Mouse (Mus musculus) forebrain, embryonic 16.5 days (tissue): ENCODE results near the gene Krt12. TPM values are rescaled to one million over a fixed set of nuclear protein-coding genes. Genes with fewer than 3 reads are reported as not detected.
A peak's percentile ranks its signal among the peaks of the same experiment; 100 is the strongest.

Experiments
- ATAC-seq: fragments of 200-750 bp; cut with Nextera tagmentation; 2 replicates; pipeline ENCODE4 v1.8.0; 2017; ENCODE audit warnings: mild to moderate bottlenecking, moderate library complexity
- H3K27ac ChIP-seq: fragments of 300-500 bp; sonication (generic); 2 replicates; pipeline ENCODE4 v1.5.1; 2014; ENCODE audit warnings: low read length, control low read depth
- H3K27me3 ChIP-seq: fragments of 300-500 bp; sonication (generic); replicated peaks from 2 replicates; pipeline ENCODE4 v1.6.1; 2014; ENCODE audit warnings: low read length; ENCODE audit not compliant: control insufficient read depth, insufficient read depth
- H3K36me3 ChIP-seq: fragments of 300-500 bp; sonication (generic); 2 replicates; pipeline ENCODE4 v1.6.1; 2014; ENCODE audit not compliant: control insufficient read depth, insufficient read depth
- H3K4me1 ChIP-seq: fragments of 300-500 bp; sonication (generic); replicated peaks from 2 replicates; pipeline ENCODE4 v1.6.1; 2014; ENCODE audit warnings: low read length; ENCODE audit not compliant: control insufficient read depth, insufficient read depth
- H3K4me2 ChIP-seq: fragments of 300-500 bp; sonication (generic); 2 replicates; pipeline ENCODE4 v1.6.1; 2014; ENCODE audit warnings: mild to moderate bottlenecking, low read length, control low read depth
- H3K4me3 ChIP-seq: fragments of 300-500 bp; sonication (generic); replicated peaks from 2 replicates; pipeline ENCODE4 v1.5.1; 2014; ENCODE audit warnings: mild to moderate bottlenecking, low read length, control low read depth
- H3K9ac ChIP-seq: fragments of 300-500 bp; sonication (generic); replicated peaks from 2 replicates; pipeline ENCODE4 v1.6.1; 2014; ENCODE audit warnings: low read depth, low read length, control low read depth
- H3K9me3 ChIP-seq: fragments of 300-500 bp; sonication (generic); 2 replicates; pipeline ENCODE4 v1.6.1; 2016; ENCODE audit warnings: low read length; ENCODE audit not compliant: control insufficient read depth
- WGBS: fragments of 180-500 bp; shearing (Covaris S2); extraction: QIAGEN DNeasy Blood & Tissue Kit; methylation state at CpG from one replicate; pipeline ENCODE4 v1.1.7; 2014; 5-methylcytosine and 5-hydroxymethylcytosine counted together
- polyA plus RNA-seq: library from polyadenylated mRNA; unstranded; fragments of >200 nt; fragmentation: Nextera tagmentation; extraction: Ambion mirVana; gene quantifications from 2 replicates; pipeline ENCODE4 v1.2.1, GENCODE M21; 2015

The Krt12 gene
- polyA plus RNA-seq, 1 experiment from 2014 or later = 0.18 TPM

- Histone ChIP-seq H3K4me1 (no peaks in the 10 kb centered on the region), H3K9ac (no peak overlapping the region), H3K9me3 (no peaks in the 10 kb centered on the region), H3K27me3 (no peaks in the 10 kb centered on the region), H3K4me3 (no peak overlapping the region), H3K4me2 (no peak overlapping the region), H3K27ac (no peak overlapping the region), H3K36me3 (no peaks in the 10 kb centered on the region)
- 19% methylated on average over 6 of the region's 6 CpGs for WGBS
- ATAC-seq = no peak
These were observed 8.8 kb downstream of the Krt12 start for GRCm38 (mm10) chr11:99413247-99413646.

- no peak overlapping the region for H3K27ac ChIP-seq
- ATAC-seq = no peak
- WGBS = 75% methylated on average over 10 of the region's 10 CpGs
These were observed 15.9 kb downstream of the Krt12 start for GRCm38 (mm10) chr11:99406186-99406585.

GRCm38 (mm10) chr11:99399956-99400549 is 22.0 kb downstream of the Krt12 start:
- 88% methylated on average over 13 of the region's 13 CpGs for WGBS

More at GRCm38 (mm10) chr11:99406186-99406585, 15.9 kb downstream of the Krt12 start:
- H3K4me3 ChIP-seq = no peak overlapping the region
- no peaks in the 10 kb centered on the region for H3K9me3 ChIP-seq
- H3K4me2 ChIP-seq = no peak overlapping the region
- H3K9ac ChIP-seq = no peak overlapping the region
- no peaks in the 10 kb centered on the region for H3K36me3 ChIP-seq
- H3K4me1 ChIP-seq = no peaks in the 10 kb centered on the region
- H3K27me3 ChIP-seq = no peaks in the 10 kb centered on the region

GRCm38 (mm10) chr11:99398832-99399231 is 23.2 kb downstream of the Krt12 start:
- Histone ChIP-seq H3K36me3 (no peaks in the 10 kb centered on the region), H3K4me1 (no peaks in the 10 kb centered on the region), H3K27ac (no peak overlapping the region), H3K4me2 (no peak overlapping the region), H3K9ac (no peak overlapping the region), H3K27me3 (no peaks in the 10 kb centered on the region), H3K4me3 (no peak overlapping the region), H3K9me3 (no peaks in the 10 kb centered on the region)
- WGBS = 55% methylated on average over 8 of the region's 8 CpGs
- no peak for ATAC-seq

More at GRCm38 (mm10) chr11:99399956-99400549, 22.0 kb downstream of the Krt12 start:
- Histone ChIP-seq H3K36me3 (no peaks in the 10 kb centered on the region), H3K9me3 (no peaks in the 10 kb centered on the region), H3K27me3 (no peaks in the 10 kb centered on the region), H3K9ac (no peak overlapping the region), H3K4me1 (no peaks in the 10 kb centered on the region), H3K4me2 (no peak overlapping the region), H3K4me3 (no peak overlapping the region), H3K27ac (no peak overlapping the region)
- ATAC-seq = no peak

GRCm38 (mm10) chr11:99398084-99398483 is 24.0 kb downstream of the Krt12 start:
- Histone ChIP-seq H3K4me2 (no peak overlapping the region), H3K4me1 (no peaks in the 10 kb centered on the region), H3K9ac (no peak overlapping the region), H3K9me3 (no peaks in the 10 kb centered on the region), H3K27me3 (no peaks in the 10 kb centered on the region), H3K36me3 (no peaks in the 10 kb centered on the region), H3K4me3 (no peak overlapping the region), H3K27ac (no peak overlapping the region)
- no peak for ATAC-seq
- 77% methylated on average over 3 of the region's 3 CpGs for WGBS

- Histone ChIP-seq H3K27me3 (no peaks in the 10 kb centered on the region), H3K27ac (no peak overlapping the region), H3K9ac (no peak overlapping the region), H3K4me3 (no peak overlapping the region), H3K9me3 (no peaks in the 10 kb centered on the region), H3K4me1 (no peaks in the 10 kb centered on the region), H3K36me3 (no peaks in the 10 kb centered on the region), H3K4me2 (no peak overlapping the region)
- WGBS = 38% methylated on average over 2 of the region's 2 CpGs
- no peak for ATAC-seq
These were observed 25.4 kb downstream of the Krt12 start for GRCm38 (mm10) chr11:99396661-99397060.

GRCm38 (mm10) chr11:99396034-99396433 is 26.0 kb downstream of the Krt12 start:
- no peaks in the 10 kb centered on the region for H3K27me3 ChIP-seq
- H3K36me3 ChIP-seq = no peaks in the 10 kb centered on the region
- ATAC-seq = no peak
- 2% methylated on average over 3 of the region's 3 CpGs for WGBS
- H3K9me3 ChIP-seq = no peaks in the 10 kb centered on the region
- H3K4me2 ChIP-seq = no peak overlapping the region
- H3K9ac ChIP-seq = no peak overlapping the region
- H3K4me3 ChIP-seq = no peak overlapping the region
- no peak overlapping the region for H3K27ac ChIP-seq
- no peaks in the 10 kb centered on the region for H3K4me1 ChIP-seq

GRCm38 (mm10) chr11:99392492-99392891 is 29.6 kb downstream of the Krt12 start:
- no peaks in the 10 kb centered on the region for H3K27me3 ChIP-seq
- ATAC-seq = no peak
- no peak overlapping the region for H3K4me3 ChIP-seq
- H3K27ac ChIP-seq = 0 out of 2 replicates have a peak overlapping the region, but pooled peaks have one; percentile 29
- H3K36me3 ChIP-seq = no peaks in the 10 kb centered on the region
- no peaks in the 10 kb centered on the region for H3K4me1 ChIP-seq
- 78% methylated on average over 10 of the region's 10 CpGs for WGBS
- H3K9me3 ChIP-seq = no peaks in the 10 kb centered on the region
- H3K9ac ChIP-seq = no peak overlapping the region
- no peak overlapping the region for H3K4me2 ChIP-seq

- no peak overlapping the region for H3K4me2 ChIP-seq
- H3K4me1 ChIP-seq = 0 out of 2 replicates have a peak, but pooled peaks cover 6% of the 10 kb centered on the region
- H3K27me3 ChIP-seq = no peaks in the 10 kb centered on the region
- no peak for ATAC-seq
- H3K36me3 ChIP-seq = no peaks in the 10 kb centered on the region
- no peak overlapping the region for H3K27ac ChIP-seq
- no peak overlapping the region for H3K9ac ChIP-seq
- no peaks in the 10 kb centered on the region for H3K9me3 ChIP-seq
- 81% methylated on average over 6 of the region's 6 CpGs for WGBS
- H3K4me3 ChIP-seq = no peak overlapping the region
These were observed 30.7 kb downstream of the Krt12 start for GRCm38 (mm10) chr11:99391375-99391774.

- no peak overlapping the region for H3K27ac ChIP-seq
- H3K9me3 ChIP-seq = no peaks in the 10 kb centered on the region
- no peak overlapping the region for H3K4me3 ChIP-seq
- WGBS = 73% methylated on average over 7 of the region's 7 CpGs
- H3K36me3 ChIP-seq = no peaks in the 10 kb centered on the region
- no peaks in the 10 kb centered on the region for H3K27me3 ChIP-seq
- ATAC-seq = no peak
- H3K4me2 ChIP-seq = no peak overlapping the region
- H3K4me1 ChIP-seq = 0 out of 2 replicates have a peak, but pooled peaks cover 6% of the 10 kb centered on the region
- H3K9ac ChIP-seq = no peak overlapping the region
These were observed 31.2 kb downstream of the Krt12 start for GRCm38 (mm10) chr11:99390866-99391265.
